Mouse (Mus musculus) retina, embryonic 14.5 days (tissue): ENCODE measurements around the gene Gm5426.
"Not testable (repeated sequence)": the region's sequence is repeated elsewhere in the genome, so short reads cannot be mapped to it uniquely, and the experiment has no call there.

Experiments
- DNase-seq: peaks from one replicate; pipeline ENCODE4 v3.0.0-alpha.2; 2015; ENCODE audit warnings: low spot score

The Gm5426 gene

GRCm38 (mm10) chr10:96136451-96136850 is at the start of gene Gm5426:
Gm5426 (plus strand) TSS chr10:96136603.
- not testable (repeated sequence) for DNase-seq

- no peak for DNase-seq
These were observed 46.7 kb upstream of the Gm5426 start for GRCm38 (mm10) chr10:96089744-96090143.

GRCm38 (mm10) chr10:96090388-96090787 is 46.0 kb upstream of the Gm5426 start:
- no peak for DNase-seq

- DNase-seq: no peak
These were observed 42.4 kb upstream of the Gm5426 start for GRCm38 (mm10) chr10:96093890-96094531.

- DNase-seq: no peak
These were observed 41.8 kb upstream of the Gm5426 start for GRCm38 (mm10) chr10:96094559-96094958.

- no peak for DNase-seq
These were observed 39.7 kb upstream of the Gm5426 start for GRCm38 (mm10) chr10:96096730-96097129.

- no peak for DNase-seq
These were observed 35.4 kb upstream of the Gm5426 start for GRCm38 (mm10) chr10:96101035-96101434.

GRCm38 (mm10) chr10:96104158-96104557 is 32.2 kb upstream of the Gm5426 start:
- peak; percentile 41 for DNase-seq

GRCm38 (mm10) chr10:96104624-96105023 is 31.8 kb upstream of the Gm5426 start:
- no peak for DNase-seq

- peak; percentile 27 for DNase-seq
These were observed 31.3 kb upstream of the Gm5426 start for GRCm38 (mm10) chr10:96105124-96105523.

GRCm38 (mm10) chr10:96106972-96107720 is 29.3 kb upstream of the Gm5426 start:
- no peak for DNase-seq

- DNase-seq: no peak
These were observed 28.6 kb upstream of the Gm5426 start for GRCm38 (mm10) chr10:96107825-96108224.

GRCm38 (mm10) chr10:96115325-96115724 is 21.1 kb upstream of the Gm5426 start:
- no peak for DNase-seq

- DNase-seq: no peak
These were observed 15.6 kb upstream of the Gm5426 start for GRCm38 (mm10) chr10:96120821-96121220.

- DNase-seq: no peak
These were observed 15.0 kb upstream of the Gm5426 start for GRCm38 (mm10) chr10:96121249-96122010.

GRCm38 (mm10) chr10:96123885-96124284 is 12.5 kb upstream of the Gm5426 start:
- no peak for DNase-seq

- DNase-seq: no peak
These were observed 12.1 kb upstream of the Gm5426 start for GRCm38 (mm10) chr10:96124290-96124689.

- no peak for DNase-seq
These were observed 10.5 kb upstream of the Gm5426 start for GRCm38 (mm10) chr10:96125771-96126454.

- no peak for DNase-seq
These were observed 7.2 kb upstream of the Gm5426 start for GRCm38 (mm10) chr10:96129213-96129612.

- DNase-seq: no peak
These were observed 6.0 kb upstream of the Gm5426 start for GRCm38 (mm10) chr10:96130406-96130805.

- no peak for DNase-seq
These were observed 5.3 kb upstream of the Gm5426 start for GRCm38 (mm10) chr10:96131112-96131511.

GRCm38 (mm10) chr10:96132161-96132560 is 4.2 kb upstream of the Gm5426 start:
- DNase-seq: peak; percentile 82
